ENCODE assay signal across 14 mouse cellular contexts in the genomic region with DNA sequence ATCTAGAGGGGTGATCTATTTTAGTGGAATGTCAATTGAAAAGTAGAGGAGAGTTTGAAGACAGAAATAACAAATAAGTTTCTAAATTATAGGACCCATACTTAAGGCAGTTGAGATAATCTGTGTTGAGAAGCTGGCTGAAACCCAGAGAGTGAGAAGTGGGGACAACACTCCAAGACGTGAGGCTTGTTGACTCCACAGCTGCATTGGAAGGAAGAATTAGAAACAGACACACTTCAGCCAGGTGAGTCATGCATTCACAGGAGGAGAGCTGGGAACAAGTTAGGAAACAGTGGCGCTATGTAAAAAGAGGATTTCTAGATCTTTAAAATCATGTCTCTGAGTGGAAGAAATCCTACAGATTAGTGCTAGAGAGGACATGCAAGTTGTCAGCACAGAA.
"Had no signal": no experiment of that assay in that cellular context is flagged by ENCODE, and none has a peak within 500 bp of the region (broad histone marks: within the 10 kb centered on the region; RNA-seq: fewer than 3 reads in every experiment).

No protein-coding gene starts in this region.

- ATAC-seq: liver, embryonic 12.5 days; midbrain, embryonic 13.5 days; midbrain, embryonic 15.5 days had no signal

- H3K4me2 ChIP-seq: limb, embryonic 15.5 days; liver, embryonic 12.5 days; lung, embryonic 14.5 days; midbrain, embryonic 11.5 days; midbrain, embryonic 13.5 days; midbrain, embryonic 15.5 days; neural tube, embryonic 12.5 days; stomach, embryonic 15.5 days had no signal

- H3K4me3 ChIP-seq: limb, embryonic 15.5 days; liver, embryonic 12.5 days; midbrain, embryonic 13.5 days; midbrain, embryonic 15.5 days; neural tube, embryonic 12.5 days; stomach, embryonic 15.5 days had no signal

- H3K9me3 ChIP-seq: limb, embryonic 15.5 days; liver, embryonic 12.5 days; midbrain, embryonic 13.5 days; midbrain, embryonic 15.5 days; neural tube, embryonic 12.5 days; stomach, embryonic 15.5 days had no signal

- H3K27me3 ChIP-seq: limb, embryonic 15.5 days; liver, embryonic 12.5 days; midbrain, embryonic 13.5 days; midbrain, embryonic 15.5 days; neural tube, embryonic 12.5 days; stomach, embryonic 15.5 days had no signal

- H3K9ac ChIP-seq: limb, embryonic 15.5 days; liver, embryonic 12.5 days; liver, embryonic 14.5 days; lung, embryonic 14.5 days; midbrain, embryonic 13.5 days; midbrain, embryonic 15.5 days; neural tube, embryonic 12.5 days; stomach, embryonic 15.5 days had no signal

- H3K4me1 ChIP-seq: limb, embryonic 15.5 days; liver, embryonic 12.5 days; midbrain, embryonic 13.5 days; midbrain, embryonic 15.5 days; neural tube, embryonic 12.5 days; stomach, embryonic 15.5 days had no signal

- H3K27ac ChIP-seq: limb, embryonic 15.5 days; liver, embryonic 12.5 days; liver, embryonic 14.5 days; midbrain, embryonic 13.5 days; midbrain, embryonic 15.5 days; neural tube, embryonic 12.5 days; stomach, embryonic 15.5 days; stomach, postnatal 0 days had no signal

- DNase-seq: lung, embryonic 14.5 days; right cerebral cortex, postnatal 14 days; thymus, adult 2 months; thymus, postnatal 25 days; thymus, postnatal 4 days had no signal
